Mouse (Mus musculus): ENCODE measurements around the gene Amotl1.

The Amotl1 gene

DNA sequence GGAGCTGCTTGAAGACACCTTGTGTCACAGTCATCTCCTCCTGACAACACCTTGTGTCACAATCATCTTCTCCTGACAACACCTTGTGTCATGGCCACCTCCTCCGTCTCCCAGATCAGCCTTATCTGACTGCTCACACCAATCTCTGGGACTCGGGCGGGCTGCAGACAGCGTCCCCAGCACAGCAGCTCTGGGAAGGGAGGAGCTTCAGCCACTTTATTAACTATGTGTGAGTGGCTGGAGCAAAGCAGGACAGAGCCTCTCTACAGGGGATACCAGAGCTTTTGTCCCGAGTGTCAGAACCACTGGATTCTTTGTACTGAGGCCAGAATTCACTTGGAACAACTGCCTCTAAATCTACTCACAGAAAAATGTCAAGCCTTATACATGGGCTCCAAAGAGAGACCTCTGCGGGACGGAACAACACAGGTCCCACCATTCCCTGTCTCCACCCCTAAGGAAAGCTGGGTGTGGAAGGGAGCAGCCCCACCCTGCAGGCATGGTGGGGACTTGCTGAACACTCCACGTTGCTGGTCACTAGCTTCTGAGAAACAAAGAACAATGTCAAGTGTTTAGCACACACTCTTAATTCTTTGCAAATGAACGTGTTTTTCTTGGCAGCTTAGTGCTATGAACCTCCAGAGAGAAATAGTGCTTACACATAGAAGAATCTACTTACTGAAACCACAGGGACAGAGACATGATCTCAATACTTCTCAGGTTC, 100.7 kb downstream of the Amotl1 start:
- no peak for DNase-seq

DNA sequence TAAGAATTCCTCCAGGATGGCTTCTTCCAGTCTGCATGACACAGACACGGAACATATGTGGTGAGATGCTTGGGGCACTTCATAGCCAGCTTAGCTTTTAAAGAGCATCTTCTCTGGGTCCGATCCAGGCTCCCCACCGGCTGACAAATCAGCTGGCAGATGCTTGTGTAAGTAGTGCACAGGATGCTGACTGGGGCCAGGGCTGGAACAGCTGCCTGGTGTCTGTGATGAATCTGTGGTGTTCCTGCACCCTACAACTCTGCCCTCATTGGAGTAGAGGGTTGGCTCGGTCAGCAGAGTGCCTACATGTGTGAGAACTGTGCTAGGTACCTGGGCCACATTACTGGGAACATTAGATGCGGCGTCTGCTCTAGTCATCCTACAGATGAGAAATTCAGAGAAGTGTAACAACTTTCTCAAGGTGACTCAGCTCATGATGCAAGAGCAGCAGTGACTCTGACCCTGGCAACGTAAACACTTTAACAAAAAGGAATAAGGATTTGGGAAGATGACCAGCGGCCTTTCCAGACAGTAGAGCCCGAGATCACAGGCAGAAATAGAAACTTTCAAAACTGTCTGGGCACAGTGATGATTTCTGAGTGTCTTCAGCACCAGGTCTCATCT, 109.9 kb downstream of the Amotl1 start:
- DNase-seq: no peak

DNA sequence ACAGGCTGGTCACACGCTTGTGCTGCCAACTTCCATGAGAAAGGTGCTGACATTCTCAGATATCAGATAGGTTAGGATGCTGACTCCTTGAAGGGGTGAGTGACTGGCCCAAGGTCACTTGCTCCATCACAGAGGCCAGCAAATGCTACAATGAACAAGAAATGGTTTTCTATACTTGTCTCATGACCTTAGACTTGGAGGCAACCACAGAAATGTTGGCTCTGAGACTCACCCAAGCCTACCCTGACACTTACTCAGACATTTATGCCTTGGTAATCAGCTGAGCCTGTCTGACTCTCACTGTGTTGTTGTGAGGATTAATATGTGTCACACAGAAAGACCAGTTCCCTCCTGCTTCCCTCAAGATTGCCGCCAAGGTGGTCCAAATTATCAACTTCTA, 111.2 kb downstream of the Amotl1 start:
- DNase-seq: no peak

- no peak for DNase-seq
Observed at GRCm38 (mm10) chr9:14532283-14532682, 112.6 kb downstream of the Amotl1 start.

DNA sequence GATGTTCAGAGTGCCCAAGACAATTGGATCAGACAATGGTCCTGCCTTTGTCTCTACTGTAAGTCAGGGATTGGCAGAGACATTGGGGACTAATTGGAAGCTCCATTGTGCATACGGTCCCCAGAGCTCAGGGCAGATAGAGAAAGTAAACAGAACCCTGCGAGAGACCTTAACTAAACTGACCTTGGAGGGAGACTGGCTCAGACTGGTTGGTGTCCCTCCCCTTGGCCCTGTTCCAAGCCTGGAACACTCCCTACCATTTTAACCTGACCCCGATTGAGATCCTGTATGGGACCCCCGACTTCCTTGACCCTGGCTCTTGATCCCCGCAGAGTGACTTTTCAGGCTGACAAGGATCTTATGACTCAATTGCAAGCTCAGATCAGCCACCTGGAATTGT, 114.9 kb downstream of the Amotl1 start:
- DNase-seq: no peak

DNA sequence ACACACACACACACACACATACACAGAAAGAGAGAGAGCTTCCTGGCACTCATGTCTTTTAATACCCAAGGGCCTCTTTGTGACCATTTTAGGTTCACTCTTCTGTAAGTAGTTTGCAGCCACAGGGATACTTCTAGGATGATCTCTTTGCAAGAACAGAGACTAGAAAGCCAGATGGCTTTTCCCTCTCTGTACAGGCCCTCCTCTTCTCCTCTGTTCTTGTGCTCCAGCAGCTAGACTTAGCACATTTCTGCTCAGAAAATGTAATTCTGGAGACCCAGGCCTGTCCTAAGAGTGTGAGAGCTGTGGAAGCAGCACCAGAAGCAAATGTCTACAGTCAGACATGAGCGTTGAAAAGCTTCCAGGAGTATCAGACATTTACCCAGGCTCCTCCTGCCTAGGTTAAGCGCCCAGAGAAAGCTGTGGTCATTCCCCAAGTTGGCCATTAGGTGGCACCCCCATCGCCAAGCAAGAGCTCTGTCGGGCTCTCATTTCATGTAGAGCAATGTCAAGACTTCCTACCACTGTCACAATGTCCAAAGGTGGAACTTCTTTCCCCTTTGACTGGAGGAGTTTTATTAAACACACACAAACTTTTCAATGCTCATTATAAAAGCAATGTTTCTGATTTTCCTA, 121.3 kb downstream of the Amotl1 start:
- peak; percentile 81 for DNase-seq

DNA sequence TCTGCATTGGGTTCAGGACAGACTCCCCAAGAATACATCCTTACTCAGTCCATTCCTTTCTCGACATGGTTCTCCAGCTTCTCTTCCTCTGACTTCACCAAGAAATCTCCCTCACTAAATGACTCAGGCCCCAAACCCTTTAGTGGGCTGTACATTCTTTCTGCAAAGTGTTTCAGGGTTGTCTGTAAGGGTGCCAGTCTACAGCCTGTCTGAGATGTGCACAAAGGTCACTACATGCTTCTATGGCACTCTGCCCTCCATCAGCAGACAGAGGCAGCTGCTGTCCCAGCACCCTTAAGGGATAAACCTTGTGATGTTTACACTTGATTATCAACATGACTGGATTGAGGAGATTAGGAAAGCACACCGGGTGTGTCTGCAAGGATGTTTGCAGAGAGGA, 123.2 kb downstream of the Amotl1 start:
- no peak for DNase-seq

DNA sequence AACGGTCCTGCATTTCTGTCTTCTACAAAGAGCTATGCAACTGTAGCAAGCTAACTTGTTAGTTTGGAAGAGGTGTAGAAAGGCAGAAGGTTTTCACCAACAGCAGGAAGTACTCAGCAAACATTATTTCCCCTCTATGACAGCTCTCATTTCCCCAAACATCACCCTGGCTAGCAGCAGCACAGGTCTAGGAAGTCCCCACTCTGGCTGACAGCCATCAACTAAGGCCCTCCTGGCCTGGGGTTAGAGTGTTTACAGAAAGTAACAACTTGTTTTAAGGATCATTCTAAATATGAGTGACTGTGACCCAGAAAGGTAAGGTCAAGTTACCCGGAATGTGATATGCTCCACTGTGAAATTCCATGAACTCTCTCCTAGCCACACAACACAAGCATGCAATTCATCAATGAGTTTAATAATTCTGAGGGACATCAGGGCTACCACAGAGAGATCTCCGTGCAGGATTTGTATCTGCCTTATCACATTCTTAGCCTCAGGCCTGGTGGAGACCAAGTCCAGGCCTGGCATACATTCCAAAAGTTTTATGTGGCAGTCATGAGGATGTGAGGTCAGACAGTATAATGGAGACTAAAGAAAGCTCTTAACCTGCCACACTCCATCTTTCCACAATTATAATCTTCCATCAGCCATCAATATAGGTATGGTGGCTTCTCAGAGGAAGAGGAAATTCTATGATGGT, 123.7 kb downstream of the Amotl1 start:
- DNase-seq: no peak

- DNase-seq: no peak
Observed at GRCm38 (mm10) chr9:14518105-14518504, 126.8 kb downstream of the Amotl1 start.

- no peak for DNase-seq
Observed at GRCm38 (mm10) chr9:14517296-14517695, 127.6 kb downstream of the Amotl1 start.

- DNase-seq: peak; percentile 18
Observed at GRCm38 (mm10) chr9:14512633-14513445, 132.0 kb downstream of the Amotl1 start.

GRCm38 (mm10) chr9:14500916-14501424, 143.9 kb downstream of the Amotl1 start:
- no peak for DNase-seq

- DNase-seq: peak; percentile 96
Observed at GRCm38 (mm10) chr9:14500023-14500915, 144.6 kb downstream of the Amotl1 start, which contains the start of the genes Kdm4d and Cwc15. Gene Kdm4d (minus strand): TSS chr9:14500482. Gene Cwc15 (plus strand): TSS chr9:14500617.

DNA sequence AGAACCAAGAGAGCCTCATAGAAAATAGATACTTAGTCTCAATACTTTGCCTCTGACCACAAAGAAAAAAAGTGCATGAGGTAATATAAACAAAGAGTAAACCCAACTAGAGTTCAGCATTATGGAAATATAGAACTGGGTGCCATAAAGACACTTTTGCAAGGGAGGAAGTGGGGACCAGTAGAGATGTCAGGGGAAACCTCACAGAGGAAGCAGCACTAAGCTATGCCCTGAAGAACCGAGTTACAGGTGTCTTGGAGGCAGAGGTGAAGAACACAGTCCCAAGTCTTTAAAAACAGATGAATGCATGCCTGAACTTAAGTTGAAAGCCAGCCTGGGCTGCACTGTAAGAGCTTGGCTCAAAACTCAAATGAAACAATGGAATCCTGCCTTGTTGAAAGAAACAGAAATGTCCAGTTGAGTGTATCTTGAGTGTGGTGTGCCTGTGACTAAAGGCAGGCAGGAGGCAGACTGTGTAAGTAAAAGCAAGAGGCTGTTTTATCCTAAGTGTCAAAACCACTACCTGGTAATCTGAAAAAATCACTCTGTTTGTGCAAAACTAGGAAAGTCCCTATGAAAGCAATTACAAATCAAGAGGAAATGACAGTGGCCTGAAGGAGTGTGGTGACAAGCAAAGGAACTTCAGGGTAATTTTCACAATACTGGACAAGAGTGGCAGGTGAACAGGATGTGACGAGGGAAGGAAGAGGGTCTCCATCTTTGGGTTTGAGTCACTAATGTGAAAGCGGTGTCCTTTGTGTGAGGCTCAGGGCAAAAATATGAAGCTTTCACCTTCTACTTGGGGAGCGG, 145.8 kb downstream of the Amotl1 start:
- DNase-seq: peak; percentile 10

Data from thymus, postnatal 4 days (tissue).